Mouse (Mus musculus) G1E (cell line): ENCODE results near the gene Dzip1l.

Source experiments
- CTCF ChIP-seq: IDR thresholded peaks from 2 replicates; pipeline ENCODE4 v1.5.1; 2012; ENCODE audit warnings: low read depth, low read length, inconsistent platforms, mixed read lengths
- TAL1 ChIP-seq: conservative IDR thresholded peaks from 2 replicates; pipeline ENCODE4 v1.6.1; 2012; ENCODE audit warnings: low read depth, low read length, inconsistent platforms, mixed read lengths

DNA sequence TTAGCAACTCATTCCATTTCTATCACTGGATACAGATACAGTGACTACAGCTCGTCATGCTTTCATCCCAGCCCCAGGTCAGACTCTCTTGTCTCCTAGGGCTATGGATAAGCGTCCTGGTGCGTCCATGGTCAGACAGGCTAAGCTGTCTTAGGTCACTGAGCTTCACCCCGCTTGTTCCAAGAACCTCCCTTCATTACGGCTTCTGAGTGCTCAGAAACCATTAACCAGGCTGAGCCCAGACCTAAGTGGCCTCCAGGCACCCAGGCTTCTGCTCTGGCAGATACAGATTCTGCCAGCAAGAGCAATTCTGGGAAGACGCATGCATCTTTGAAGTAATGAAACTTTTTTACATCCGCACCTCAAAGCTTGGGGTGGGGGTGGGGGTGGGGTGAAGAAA, 61.1 kb downstream of the Dzip1l start:
- no peak for TF ChIP-seq CTCF
- no peak for TF ChIP-seq TAL1
